Mouse (Mus musculus) embryonic facial prominence, embryonic 10.5 days (tissue): ENCODE measurements around the gene Gm10322. TPM values are rescaled to one million over a fixed set of nuclear protein-coding genes. Genes with fewer than 3 reads are reported as not detected.

Experiments used
- DNase-seq: peaks from one replicate; pipeline ENCODE4 v3.0.0-alpha.2; 2017; ENCODE audit warnings: low spot score
- H3K27ac ChIP-seq: fragments of 300-500 bp; sonication (generic); replicated peaks from 2 replicates; pipeline ENCODE4 v1.5.1; 2016; ENCODE audit warnings: mild to moderate bottlenecking
- H3K27me3 ChIP-seq: fragments of 300-500 bp; sonication (generic); replicated peaks from 2 replicates; pipeline ENCODE4 v1.6.1; 2016; ENCODE audit warnings: low read depth, mild to moderate bottlenecking; ENCODE audit not compliant: poor library complexity, severe bottlenecking
- H3K36me3 ChIP-seq: fragments of 300-500 bp; sonication (generic); replicated peaks from 2 replicates; pipeline ENCODE4 v1.6.1; 2016; ENCODE audit warnings: mild to moderate bottlenecking, moderate library complexity
- H3K4me1 ChIP-seq: fragments of 300-500 bp; sonication (generic); 2 replicates; pipeline ENCODE4 v1.6.1; 2016
- H3K4me3 ChIP-seq: fragments of 300-500 bp; sonication (generic); 2 replicates; pipeline ENCODE4 v1.5.1; 2016; ENCODE audit warnings: mild to moderate bottlenecking, moderate library complexity
- H3K9me3 ChIP-seq: fragments of 300-500 bp; sonication (generic); 2 replicates; pipeline ENCODE4 v1.6.1; 2016; ENCODE audit warnings: mild to moderate bottlenecking
- WGBS: fragments of 180-500 bp; shearing (Covaris S2); methylation state at CpG from one replicate; pipeline ENCODE4 v1.1.7; 2016; 5-methylcytosine and 5-hydroxymethylcytosine counted together
- polyA plus RNA-seq: library from polyadenylated mRNA; unstranded; fragments of >200 nt; fragmentation: Nextera tagmentation; extraction: Ambion mirVana; gene quantifications from 2 replicates; pipeline ENCODE4 v1.2.1, GENCODE M21; 2016

Gene Gm10322
- polyA plus RNA-seq, 1 experiment from 2014 or later = not detected

DNA sequence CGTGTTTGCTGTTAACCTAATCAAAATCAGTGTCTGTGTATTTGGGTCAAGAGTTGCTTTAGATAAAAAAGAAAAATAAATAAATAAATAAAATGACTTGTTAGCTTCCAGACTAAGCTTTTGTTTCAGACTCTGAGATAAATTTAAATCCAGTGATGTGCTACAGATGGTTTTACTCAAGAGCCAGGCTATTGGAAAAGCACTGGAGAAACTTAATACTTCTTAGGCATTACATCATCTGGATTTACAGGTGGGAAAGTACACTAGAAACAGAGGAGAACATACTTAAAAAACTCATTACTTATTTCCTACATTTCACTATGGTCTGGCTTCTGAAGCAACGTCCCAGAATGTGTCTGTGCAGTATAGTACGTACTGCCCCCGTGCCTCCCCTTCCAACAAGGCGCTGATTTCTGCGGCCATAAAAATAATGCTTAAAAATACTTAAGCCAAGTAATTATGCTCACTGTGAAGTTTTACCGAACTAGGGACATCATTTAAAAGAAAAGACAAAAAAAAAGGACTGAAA, 21.8 kb downstream of the Gm10322 start:
- Histone ChIP-seq H3K27ac (peak overlapping the region; percentile 68; the same call in 1 of the 2 replicates), H3K9me3 (no peaks in the 10 kb centered on the region), H3K4me1 (peaks cover 19% of the 10 kb centered on the region), H3K27me3 (no peaks in the 10 kb centered on the region), H3K36me3 (no peaks in the 10 kb centered on the region), H3K4me3 (no peak overlapping the region)
- no peak for DNase-seq
- WGBS = 71% methylated on average over 7 of the region's 7 CpGs

- Histone ChIP-seq H3K27me3 (no peaks in the 10 kb centered on the region), H3K4me1 (peaks cover 19% of the 10 kb centered on the region), H3K4me3 (no peak overlapping the region), H3K9me3 (no peaks in the 10 kb centered on the region), H3K27ac (no peak overlapping the region), H3K36me3 (no peaks in the 10 kb centered on the region)
- DNase-seq = no peak
- WGBS = 87% methylated on average over 6 of the region's 6 CpGs
Observed at GRCm38 (mm10) chr10:59638576-59638975, 22.7 kb downstream of the Gm10322 start.

GRCm38 (mm10) chr10:59642659-59643377, 27.0 kb downstream of the Gm10322 start:
- no peaks in the 10 kb centered on the region for H3K9me3 ChIP-seq
- H3K36me3 ChIP-seq = no peaks in the 10 kb centered on the region
- no peak overlapping the region for H3K4me3 ChIP-seq
- 77% methylated on average over 8 of the region's 8 CpGs for WGBS
- H3K27ac ChIP-seq = no peak overlapping the region
- H3K27me3 ChIP-seq = no peaks in the 10 kb centered on the region
- DNase-seq = no peak
- H3K4me1 ChIP-seq = peaks cover 6% of the 10 kb centered on the region

DNA sequence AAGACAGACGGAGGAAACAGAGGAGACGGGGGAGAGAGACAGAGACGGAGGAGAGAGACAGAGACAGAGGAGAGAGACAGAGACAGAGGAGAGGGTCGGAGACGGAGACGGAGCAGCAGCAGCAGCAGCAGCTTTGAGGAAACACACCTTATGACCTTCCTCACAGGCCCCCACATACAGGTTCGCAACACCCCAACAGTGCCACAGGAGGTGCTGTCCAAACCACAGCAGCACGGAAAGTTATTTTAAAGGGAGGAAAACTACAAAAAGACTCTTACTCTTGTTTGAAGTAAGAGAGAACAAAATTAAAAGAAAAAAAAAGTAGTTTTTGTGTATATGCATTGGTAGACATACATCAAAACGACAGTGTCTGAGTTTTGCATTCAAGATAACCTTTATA, 27.8 kb downstream of the Gm10322 start:
- 81% methylated on average over 9 of the region's 9 CpGs for WGBS
- no peaks in the 10 kb centered on the region for H3K4me1 ChIP-seq
- no peaks in the 10 kb centered on the region for H3K27me3 ChIP-seq
- no peaks in the 10 kb centered on the region for H3K36me3 ChIP-seq
- no peak overlapping the region for H3K4me3 ChIP-seq
- no peaks in the 10 kb centered on the region for H3K9me3 ChIP-seq
- no peak overlapping the region for H3K27ac ChIP-seq
- no peak for DNase-seq

DNA sequence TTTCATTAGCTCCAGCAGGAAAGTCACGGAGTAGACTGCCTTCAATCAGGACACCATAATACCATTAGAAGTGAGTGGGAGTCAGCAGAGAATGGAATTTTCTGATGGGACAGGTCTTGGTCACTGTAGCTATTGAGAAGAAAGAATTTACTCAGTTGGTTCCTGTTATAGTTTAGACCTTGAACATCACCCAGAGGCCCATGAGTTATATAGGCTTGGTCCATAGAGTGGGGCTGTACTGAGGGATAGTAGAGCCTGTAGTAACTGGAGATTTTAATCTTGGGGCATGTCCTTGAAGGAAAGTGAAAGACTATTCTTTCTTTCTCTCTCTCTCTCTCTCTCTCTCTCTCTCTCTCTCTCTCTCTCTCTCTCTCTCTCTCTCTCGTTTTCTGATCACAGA, 28.8 kb downstream of the Gm10322 start:
- Histone ChIP-seq H3K27me3 (no peaks in the 10 kb centered on the region), H3K4me1 (no peaks in the 10 kb centered on the region), H3K4me3 (no peak overlapping the region), H3K27ac (no peak overlapping the region), H3K9me3 (no peaks in the 10 kb centered on the region), H3K36me3 (no peaks in the 10 kb centered on the region)
- DNase-seq = no peak
- 79% methylated on average over 2 of the region's 2 CpGs for WGBS

DNA sequence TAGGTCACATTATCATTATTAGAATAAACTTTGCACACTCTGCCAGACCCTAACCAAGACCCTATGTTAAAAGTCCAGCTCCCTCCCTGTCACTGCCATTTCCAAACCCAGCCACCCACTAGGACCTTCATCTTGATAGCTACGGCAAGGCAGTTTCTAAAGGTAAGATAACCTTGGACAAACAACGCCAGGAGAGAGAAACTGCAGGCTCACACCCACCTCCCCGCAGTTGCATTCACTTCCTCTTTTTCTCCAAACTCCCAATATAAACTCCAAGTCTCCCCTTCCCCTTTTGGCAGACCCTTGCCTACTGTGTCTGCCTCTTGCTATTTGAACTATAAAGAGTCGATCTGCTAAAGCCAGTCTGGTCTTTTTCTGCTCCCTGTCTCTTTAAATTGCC, 29.3 kb downstream of the Gm10322 start:
- Histone ChIP-seq H3K27me3 (no peaks in the 10 kb centered on the region), H3K4me1 (no peaks in the 10 kb centered on the region), H3K36me3 (no peaks in the 10 kb centered on the region), H3K4me3 (no peak overlapping the region), H3K27ac (no peak overlapping the region), H3K9me3 (no peaks in the 10 kb centered on the region)
- DNase-seq = no peak
- 81% methylated on average over 4 of the region's 4 CpGs for WGBS

- Histone ChIP-seq H3K9me3 (no peaks in the 10 kb centered on the region), H3K27me3 (no peaks in the 10 kb centered on the region)
- WGBS = 85% methylated on average over 5 of the region's 5 CpGs
Observed at GRCm38 (mm10) chr10:59646821-59647378, 31.0 kb downstream of the Gm10322 start.

DNA sequence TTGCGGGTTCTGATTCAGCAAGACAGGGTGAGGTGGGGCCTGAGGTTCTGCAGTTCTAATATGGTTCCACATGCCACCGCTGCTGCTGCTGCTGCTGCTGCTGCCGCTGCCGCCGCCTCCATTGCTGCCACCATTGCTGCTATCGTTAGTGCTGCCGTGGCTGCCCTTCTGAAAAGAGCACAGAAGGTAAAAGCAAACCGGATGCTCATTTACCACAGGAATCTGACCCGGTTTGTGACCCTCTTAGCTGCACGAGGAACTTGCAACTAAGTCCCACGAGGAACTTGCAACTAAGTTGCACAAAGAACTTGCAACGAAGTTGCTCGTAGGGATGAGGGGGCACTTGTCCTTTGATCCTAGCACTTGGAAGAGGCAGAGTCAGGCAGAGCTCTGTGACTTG, 40.9 kb downstream of the Gm10322 start:
- 78% methylated on average over 13 of the region's 13 CpGs for WGBS
- no peak for DNase-seq
- H3K27me3 ChIP-seq = no peaks in the 10 kb centered on the region
- no peaks in the 10 kb centered on the region for H3K36me3 ChIP-seq
- H3K4me1 ChIP-seq = no peaks in the 10 kb centered on the region
- 0 out of 2 replicates have a peak, but pooled peaks cover 6% of the 10 kb centered on the region for H3K9me3 ChIP-seq
- H3K27ac ChIP-seq = no peak overlapping the region
- no peak overlapping the region for H3K4me3 ChIP-seq

More at GRCm38 (mm10) chr10:59646821-59647378, 31.0 kb downstream of the Gm10322 start:
- Histone ChIP-seq H3K27ac (no peak overlapping the region), H3K4me3 (no peak overlapping the region), H3K36me3 (no peaks in the 10 kb centered on the region), H3K4me1 (no peaks in the 10 kb centered on the region)
- DNase-seq = no peak

DNA sequence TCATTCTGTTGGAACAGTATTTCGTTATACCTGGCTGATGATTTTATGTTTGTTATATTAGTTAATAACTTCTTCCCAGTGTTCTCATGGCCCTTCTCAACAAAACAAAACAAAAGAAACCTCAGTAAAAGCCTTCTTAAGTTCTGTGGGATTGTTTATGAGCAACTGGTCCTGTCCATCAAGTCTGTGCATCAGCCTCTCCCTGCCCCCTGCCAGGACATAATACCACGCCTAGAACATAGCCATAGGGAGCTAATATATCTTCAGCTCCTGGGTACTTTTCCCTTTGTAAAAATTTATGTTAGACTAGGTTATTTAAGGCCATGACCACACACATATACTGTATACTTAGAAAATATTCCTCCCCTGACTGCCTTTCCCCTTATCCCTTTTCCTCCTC, 48.9 kb downstream of the Gm10322 start:
- no peak for DNase-seq
- Histone ChIP-seq H3K4me3 (no peak overlapping the region), H3K27ac (no peak overlapping the region), H3K36me3 (no peaks in the 10 kb centered on the region), H3K4me1 (0 out of 2 replicates have a peak, but pooled peaks cover 6% of the 10 kb centered on the region), H3K9me3 (0 out of 2 replicates have a peak, but pooled peaks cover 6% of the 10 kb centered on the region), H3K27me3 (no peaks in the 10 kb centered on the region)
- WGBS = 76% methylated on average over 2 of the region's 2 CpGs

DNA sequence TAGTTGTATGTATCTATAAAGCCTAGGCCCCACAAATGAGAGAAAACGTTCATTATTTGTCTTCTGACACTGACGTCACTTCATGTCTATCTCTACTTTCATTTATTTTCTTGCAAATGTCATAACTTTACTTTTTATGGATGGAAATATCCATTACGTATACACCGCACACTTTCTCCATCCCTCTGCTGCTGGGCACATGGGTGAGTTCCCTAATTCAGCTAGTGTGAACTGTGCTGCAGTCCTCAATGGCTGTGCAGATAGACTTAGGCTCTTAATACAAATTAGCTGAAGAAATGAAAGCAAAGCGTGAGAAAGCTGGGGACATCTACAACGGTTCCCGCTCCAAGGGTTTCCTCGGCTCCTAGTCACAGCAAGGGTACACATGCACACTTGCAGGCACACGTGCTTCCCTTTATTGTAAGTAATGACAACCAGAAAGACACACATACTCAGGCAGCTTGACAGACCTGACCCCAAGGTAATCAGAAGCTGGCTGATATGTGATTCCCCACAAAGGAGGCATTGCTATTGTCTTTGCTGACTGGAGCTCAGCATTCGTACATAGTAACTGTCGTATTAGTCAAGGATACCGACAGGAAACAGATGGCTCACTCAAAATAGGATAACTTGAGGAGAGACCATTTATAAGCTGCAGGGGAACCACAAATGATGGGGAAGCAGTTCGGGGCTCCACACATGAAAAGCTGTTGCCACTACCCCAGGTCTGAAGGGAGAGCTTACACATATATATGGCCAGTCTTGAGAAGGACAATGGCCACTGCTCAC, 49.8 kb downstream of the Gm10322 start:
- Histone ChIP-seq H3K4me3 (no peak overlapping the region), H3K36me3 (no peaks in the 10 kb centered on the region), H3K9me3 (0 out of 2 replicates have a peak, but pooled peaks cover under 1% of the 10 kb centered on the region), H3K4me1 (0 out of 2 replicates have a peak, but pooled peaks cover 6% of the 10 kb centered on the region), H3K27ac (no peak overlapping the region), H3K27me3 (no peaks in the 10 kb centered on the region)
- no peak for DNase-seq
- 82% methylated on average over 13 of the region's 13 CpGs for WGBS
